Comparison of ENCODE assay signal across 9 mouse cellular contexts in genomic region chr1:73915218-73916070, GRCm38 (mm10).
DNase-seq lines count a peak whose midpoint lies in the region; ATAC-seq and TF ChIP-seq lines count a peak whose summit lies in the region.
"Had no signal": no experiment of that assay in that cellular context is flagged by ENCODE, and none has a peak within 500 bp of the region (broad histone marks: within the 10 kb centered on the region; RNA-seq: fewer than 3 reads in every experiment).

No protein-coding gene starts in this region.

- H3K79me2 ChIP-seq in heart, adult 2 months (replicated peaks; ENCODE audit: control insufficient read depth, insufficient read depth, low read length) = no peaks in the 10 kb centered on the region

- intact Hi-C loops in heart, adult 2 months (cut with DNase I) = loop anchor here (2.0 kb wide), 1 partner anchor 63 kb away; no protein-coding TSS in a partner anchor
- intact Hi-C loops in left cerebral cortex, postnatal 14 days (cut with DNase I) = no loop called here

- peaks cover 53% of the 10 kb centered on the region for H3K36me3 ChIP-seq in heart, adult 2 months (ENCODE audit: control insufficient read depth, insufficient read depth, low read length)
- H3K36me3 ChIP-seq in neural tube, embryonic 15.5 days = no peaks in the 10 kb centered on the region

- no peak for TF ChIP-seq CTCF in heart, adult 2 months (IDR thresholded peaks at IDR 0.05)

- no peak for ATAC-seq in CD4-positive, CD25-positive, alpha-beta regulatory T cell, adult 4 months
- no peak for ATAC-seq in neural tube, embryonic 15.5 days (ENCODE audit: low FRiP score)

- no peaks in the 10 kb centered on the region for H3K27me3 ChIP-seq in heart, adult 2 months (ENCODE audit: control insufficient read depth, insufficient read depth, low read length)
- no peaks in the 10 kb centered on the region for H3K27me3 ChIP-seq in neural tube, embryonic 15.5 days (replicated peaks)

- TF ChIP-seq POLR2A in heart, adult 2 months (IDR thresholded peaks at IDR 0.05; ENCODE audit: insufficient read depth, low read depth, low read length) = no peak

- peak; percentile 97 for DNase-seq in heart, adult 11 months
- DNase-seq in heart, adult 8-10 months (ENCODE audit: low spot score) = no peak
- DNase-seq in adrenal gland, postnatal 10 days = peak; percentile 10
- DNase-seq in heart, adult 2 months = peak; percentile 42 to 64
- peak; percentile 75 to 80 for DNase-seq in left cerebral cortex, postnatal 14 days (ENCODE audit: low spot score in 2 of 2)
- no peak for DNase-seq in spleen, postnatal 4 days (ENCODE audit: low spot score in 2 of 2)
- DNase-seq: lung, embryonic 14.5 days had no signal

- peaks cover 29% of the 10 kb centered on the region for H3K4me1 ChIP-seq in heart, adult 2 months (ENCODE audit: control insufficient read depth, insufficient read depth, low read length)
- H3K4me1 ChIP-seq in neural tube, embryonic 15.5 days = peaks cover 22% of the 10 kb centered on the region

- TF ChIP-seq EP300 in heart, adult 2 months (IDR thresholded peaks at IDR 0.05; ENCODE audit: insufficient read depth, low read depth, low read length) = peak; percentile 83; the same call in 1 of the 2 replicates

- whole genome bisulfite sequencing in heart, adult 2 months = 32% methylated on average over 8 of the region's 8 CpGs
- WGBS in neural tube, embryonic 15.5 days = 62% methylated on average over 8 of the region's 8 CpGs

- H3K9ac ChIP-seq in heart, adult 2 months (ENCODE audit: low read depth, low read length) = peak overlapping the region; percentile 45; the same call in 1 of the 2 replicates
- H3K9ac ChIP-seq in neural tube, embryonic 15.5 days (replicated peaks) = no peak overlapping the region
- H3K9ac ChIP-seq: lung, embryonic 14.5 days had no signal

- no peaks in the 10 kb centered on the region for H3K9me3 ChIP-seq in neural tube, embryonic 15.5 days (replicated peaks)

- H3K27ac ChIP-seq in heart, adult 2 months = peak overlapping the region; percentile 69
- no peak overlapping the region for H3K27ac ChIP-seq in neural tube, embryonic 15.5 days (replicated peaks)

- no peak overlapping the region for H3K4me2 ChIP-seq in neural tube, embryonic 15.5 days
- H3K4me2 ChIP-seq: lung, embryonic 14.5 days had no signal

- H3K4me3 ChIP-seq in heart, adult 2 months = no peak overlapping the region
- H3K4me3 ChIP-seq in neural tube, embryonic 15.5 days (replicated peaks) = no peak overlapping the region

Comparison
In these comparisons a context has a peak if more than half of its experiments do, and no peak if none do; other contexts are left out.
1. DNase-seq: peak in heart, adult 11 months (single experiment), adrenal gland, postnatal 10 days (single experiment), heart, adult 2 months (2 of 2) and left cerebral cortex, postnatal 14 days (2 of 2); none in heart, adult 8-10 months (single experiment) and spleen, postnatal 4 days (0 of 2).